ENCODE assay signal across 8 mouse cellular contexts in the genomic region with DNA sequence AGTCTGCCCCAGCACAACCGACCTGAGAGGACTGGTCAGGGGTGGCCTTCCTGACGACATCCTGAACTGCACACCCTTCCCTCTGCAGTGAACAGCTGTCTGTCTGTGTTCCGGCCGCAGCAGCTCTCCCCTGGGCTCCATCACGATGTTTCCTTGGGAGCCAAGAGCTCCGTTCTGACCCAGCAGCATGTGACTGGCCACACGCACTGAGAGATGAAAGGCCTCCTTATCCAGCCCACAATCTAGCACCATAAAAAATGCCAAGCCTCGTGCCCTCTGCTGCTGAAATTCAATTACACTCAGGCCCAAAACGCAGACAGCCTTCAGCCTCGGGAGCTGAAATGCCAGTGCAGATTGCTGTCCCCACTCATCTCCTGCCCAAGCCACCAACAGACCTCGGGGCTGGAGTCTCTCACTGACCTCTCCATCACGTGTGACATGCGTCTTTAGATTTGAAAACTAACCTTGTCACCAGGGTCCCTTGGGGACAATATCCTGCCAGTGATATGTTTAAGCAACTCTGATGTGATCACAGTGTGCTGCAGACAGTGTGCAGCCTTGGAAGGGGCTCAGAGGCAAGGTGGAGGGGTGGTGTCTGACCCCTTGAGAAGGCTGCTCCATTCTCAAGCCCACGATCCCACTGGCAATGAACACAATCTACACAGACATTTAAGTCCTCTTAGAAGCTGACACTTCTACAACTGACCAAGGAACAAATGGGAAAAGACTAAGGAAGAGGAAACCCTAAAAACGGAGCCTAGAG. TPM values are rescaled to one million over a fixed set of nuclear protein-coding genes. Genes with fewer than 3 reads are reported as not detected.
DNase-seq lines count a peak whose midpoint lies in the region; ATAC-seq and TF ChIP-seq lines count a peak whose summit lies in the region.

No protein-coding gene starts in this region.

- 41% methylated on average over 15 of the region's 15 CpGs for WGBS in hindbrain, embryonic 16.5 days
- 29% methylated on average over 15 of the region's 15 CpGs for WGBS in lung, postnatal 0 days
- WGBS in thymus, adult 2 months = 60% methylated on average over 15 of the region's 15 CpGs

- ATAC-seq in hindbrain, embryonic 16.5 days = peak; percentile 61
- peak; percentile 42 for ATAC-seq in lung, postnatal 0 days

- no peak overlapping the region for H3K4me3 ChIP-seq in hindbrain, embryonic 16.5 days (ENCODE audit: low read length)
- no peak overlapping the region for H3K4me3 ChIP-seq in lung, postnatal 0 days (ENCODE audit: low read depth, low read length)
- H3K4me3 ChIP-seq in thymus, adult 2 months (ENCODE audit: control insufficient read depth, insufficient read depth, low read length) = no peak overlapping the region

- no peak for TF ChIP-seq POLR2A in brain, embryonic 14.5 days (IDR thresholded peaks at IDR 0.05; ENCODE audit: borderline replicate concordance, extremely low read depth, insufficient read depth, insufficient read length, poor library complexity, severe bottlenecking)
- TF ChIP-seq POLR2A in thymus, adult 2 months (IDR thresholded peaks at IDR 0.05; ENCODE audit: control insufficient read depth, extremely low read depth, insufficient read depth, low read length, poor library complexity) = no peak

- H3K9me3 ChIP-seq in hindbrain, embryonic 16.5 days (ENCODE audit: control insufficient read depth, low read length) = no peaks in the 10 kb centered on the region
- H3K9me3 ChIP-seq in lung, postnatal 0 days (ENCODE audit: low read length) = no peaks in the 10 kb centered on the region

- no peaks in the 10 kb centered on the region for H3K27me3 ChIP-seq in hindbrain, embryonic 16.5 days (replicated peaks; ENCODE audit: control insufficient read depth, insufficient read depth, low read length)
- H3K27me3 ChIP-seq in lung, postnatal 0 days (replicated peaks; ENCODE audit: insufficient read depth, low read length) = no peaks in the 10 kb centered on the region
- H3K27me3 ChIP-seq in thymus, adult 2 months (ENCODE audit: control insufficient read depth, insufficient read depth, low read length) = no peaks in the 10 kb centered on the region

- H3K4me2 ChIP-seq in hindbrain, embryonic 16.5 days (ENCODE audit: low read length) = no peak overlapping the region
- no peak overlapping the region for H3K4me2 ChIP-seq in lung, postnatal 0 days (replicated peaks; ENCODE audit: low read depth, low read length)

- peaks cover 2% of the 10 kb centered on the region; the same call in 1 of the 2 replicates for H3K36me3 ChIP-seq in hindbrain, embryonic 16.5 days (ENCODE audit: control insufficient read depth, insufficient read depth, low read length)
- H3K36me3 ChIP-seq in lung, postnatal 0 days (ENCODE audit: insufficient read depth, low read length) = 0 out of 2 replicates have a peak, but pooled peaks cover 10% of the 10 kb centered on the region
- H3K36me3 ChIP-seq in thymus, adult 2 months (ENCODE audit: control insufficient read depth, insufficient read depth, low read length) = 0 out of 2 replicates have a peak, but pooled peaks cover 3% of the 10 kb centered on the region

- no peak for TF ChIP-seq EP300 in lung, postnatal 0 days (IDR thresholded peaks at IDR 0.05)

- H3K27ac ChIP-seq in hindbrain, embryonic 16.5 days (ENCODE audit: low read depth, low read length) = peak overlapping the region; percentile 20; the same call in 1 of the 2 replicates
- no peak overlapping the region for H3K27ac ChIP-seq in lung, postnatal 0 days (ENCODE audit: low read length)
- H3K27ac ChIP-seq in thymus, adult 2 months (ENCODE audit: control insufficient read depth, insufficient read depth, low read length) = no peak overlapping the region

- peaks cover 28% of the 10 kb centered on the region for H3K4me1 ChIP-seq in hindbrain, embryonic 16.5 days (ENCODE audit: control insufficient read depth, insufficient read depth, low read depth, low read length)
- H3K4me1 ChIP-seq in lung, postnatal 0 days (ENCODE audit: insufficient read depth, low read depth, low read length) = peaks cover 19% of the 10 kb centered on the region; the same call in 1 of the 2 replicates
- peaks cover 11% of the 10 kb centered on the region for H3K4me1 ChIP-seq in thymus, adult 2 months (replicated peaks; ENCODE audit: control insufficient read depth, insufficient read depth, low read length)

- peak; percentile 50 for DNase-seq in kidney, adult 11 months
- DNase-seq in kidney, adult 18-20 months = no peak
- peak; percentile 34 for DNase-seq in brain, embryonic 14.5 days (ENCODE audit: low read depth)
- peak; percentile 37 for DNase-seq in lung, postnatal 0 days (ENCODE audit: low spot score)
- DNase-seq in adipocyte (ENCODE audit: low spot score) = no peak
- DNase-seq in thymus, adult 2 months = no peak
- DNase-seq in urinary bladder, postnatal 4 days (ENCODE audit: low spot score in 2 of 2) = no peak

- TF ChIP-seq CTCF in brain, embryonic 14.5 days (IDR thresholded peaks at IDR 0.05; ENCODE audit: borderline replicate concordance, extremely low read depth, insufficient read depth, insufficient read length) = no peak
- no peak for TF ChIP-seq CTCF in lung, postnatal 0 days (IDR thresholded peaks at IDR 0.05)
- TF ChIP-seq CTCF in thymus, adult 2 months (IDR thresholded peaks at IDR 0.05; ENCODE audit: borderline replicate concordance, control insufficient read depth, extremely low read depth, insufficient read depth, low read length, poor library complexity) = no peak

- H3K9ac ChIP-seq in hindbrain, embryonic 16.5 days (ENCODE audit: low read depth, low read length) = no peak overlapping the region
- H3K9ac ChIP-seq in lung, postnatal 0 days (replicated peaks; ENCODE audit: low read depth) = no peak overlapping the region

RNA-seq across cellular contexts. Expression of gene Tex2, which starts 41.0 kb away (rescaled TPM):
- polyA plus RNA-seq in brain, embryonic 14.5 days (2012; rRNA removed) = 18.8 and 34.6 TPM in 2 replicates
- 29.5 and 38.4 TPM in 2 replicates for polyA plus RNA-seq in hindbrain, embryonic 16.5 days (2015; fragmentation: Nextera tagmentation; extraction: Ambion mirVana)
- 8.9 and 9.6 TPM in 2 replicates for polyA plus RNA-seq in lung, postnatal 0 days (2015; fragmentation: Nextera tagmentation; extraction: Ambion mirVana)
- 13.2 and 13.7 TPM in 2 replicates for polyA plus RNA-seq in thymus, adult 2 months (2012; rRNA removed)

Comparison
In these comparisons a context has a peak if more than half of its experiments do, and no peak if none do; other contexts are left out.
1. DNase-seq: peak in kidney, adult 11 months (single experiment), brain, embryonic 14.5 days (single experiment) and lung, postnatal 0 days (single experiment); none in kidney, adult 18-20 months (single experiment), adipocyte (single experiment), thymus, adult 2 months (single experiment) and urinary bladder, postnatal 4 days (0 of 2).